Mouse (Mus musculus): ENCODE data around the gene Sesn1.

DNA sequence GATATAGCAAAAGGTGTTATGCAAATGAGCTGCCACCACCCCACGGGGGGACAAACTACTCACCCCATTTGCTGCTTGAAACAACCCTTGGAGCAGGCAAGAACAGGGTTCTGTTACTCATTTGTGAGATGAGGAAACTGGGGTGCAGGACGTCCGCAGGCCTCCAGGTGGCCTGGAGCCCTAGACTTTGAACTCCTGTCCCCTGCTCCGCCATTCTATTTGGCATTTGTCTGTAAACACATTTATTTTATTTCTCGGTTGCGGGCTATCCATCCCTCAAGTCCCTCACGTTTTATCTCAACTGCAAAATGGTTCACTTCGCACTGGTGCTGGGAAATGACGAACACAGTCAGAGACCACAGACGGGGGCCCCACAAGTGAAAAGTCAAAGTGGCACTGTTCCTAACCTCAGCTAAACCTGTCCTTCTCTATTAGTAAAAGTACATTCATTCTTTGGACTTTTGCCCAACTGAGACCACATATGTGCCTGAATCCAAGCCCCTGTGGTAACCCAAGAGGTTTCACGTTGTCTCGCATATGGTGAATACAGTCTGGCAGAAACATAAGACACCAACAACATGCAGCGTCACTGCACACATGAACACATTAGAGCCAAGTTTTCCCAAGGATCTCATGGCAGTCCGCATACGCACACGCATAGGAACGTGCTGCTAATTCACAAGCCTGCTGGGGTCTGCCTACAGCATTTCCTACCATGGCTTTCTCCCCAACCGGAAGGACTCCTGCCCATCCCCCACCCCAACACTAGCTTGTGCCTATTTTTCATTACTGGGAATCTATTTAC, 147.9 kb downstream of the Sesn1 start:
- TF ChIP-seq CTCF (IDR thresholded peaks at IDR 0.05; ENCODE audit: low read depth, low read length) (no peak), POLR2A (IDR thresholded peaks at IDR 0.05; ENCODE audit: extremely low read depth, insufficient read depth, low read length) (no peak)

Data from liver, adult 2 months (tissue).